Mouse (Mus musculus): ENCODE results near the gene Ulk4.
"Not testable (repeated sequence)": the region's sequence is repeated elsewhere in the genome, so short reads cannot be mapped to it uniquely, and the experiment has no call there.

The Ulk4 gene

GRCm38 (mm10) chr9:121064606-121065355, 212.2 kb downstream of the Ulk4 start:
- no peak for DNase-seq (ENCODE audit: low read depth, low spot score)

- no peak for DNase-seq (ENCODE audit: low read depth, low spot score)
These were observed 214.3 kb downstream of the Ulk4 start for GRCm38 (mm10) chr9:121062671-121063070.

GRCm38 (mm10) chr9:121061820-121062623, 215.0 kb downstream of the Ulk4 start:
- DNase-seq (ENCODE audit: low read depth, low spot score): no peak

GRCm38 (mm10) chr9:121060331-121060730, 216.7 kb downstream of the Ulk4 start:
- DNase-seq (ENCODE audit: low read depth, low spot score): no peak

- DNase-seq (ENCODE audit: low read depth, low spot score): no peak
These were observed 217.7 kb downstream of the Ulk4 start for GRCm38 (mm10) chr9:121059286-121059685.

GRCm38 (mm10) chr9:121058538-121058937, 218.5 kb downstream of the Ulk4 start:
- DNase-seq (ENCODE audit: low read depth, low spot score): no peak

- DNase-seq (ENCODE audit: low read depth, low spot score): no peak
These were observed 218.9 kb downstream of the Ulk4 start for GRCm38 (mm10) chr9:121058116-121058515.

- no peak for DNase-seq (ENCODE audit: low read depth, low spot score)
These were observed 219.6 kb downstream of the Ulk4 start for GRCm38 (mm10) chr9:121057401-121057800.

GRCm38 (mm10) chr9:121056526-121056925, 220.5 kb downstream of the Ulk4 start:
- DNase-seq (ENCODE audit: low read depth, low spot score): no peak

- no peak for DNase-seq (ENCODE audit: low read depth, low spot score)
These were observed 221.0 kb downstream of the Ulk4 start for GRCm38 (mm10) chr9:121056036-121056435.

- DNase-seq (ENCODE audit: low read depth, low spot score): not testable (repeated sequence)
These were observed 231.3 kb downstream of the Ulk4 start for GRCm38 (mm10) chr9:121045657-121046056.

GRCm38 (mm10) chr9:121044471-121045206, 232.4 kb downstream of the Ulk4 start:
- DNase-seq (ENCODE audit: low read depth, low spot score): no peak

GRCm38 (mm10) chr9:121043021-121043420, 234.0 kb downstream of the Ulk4 start:
- no peak for DNase-seq (ENCODE audit: low read depth, low spot score)

GRCm38 (mm10) chr9:121038396-121038795, 238.6 kb downstream of the Ulk4 start:
- no peak for DNase-seq (ENCODE audit: low read depth, low spot score)

- DNase-seq (ENCODE audit: low read depth, low spot score): no peak
These were observed 239.0 kb downstream of the Ulk4 start for GRCm38 (mm10) chr9:121037975-121038374.

- DNase-seq (ENCODE audit: low read depth, low spot score): no peak
These were observed 241.7 kb downstream of the Ulk4 start for GRCm38 (mm10) chr9:121035296-121035695.

GRCm38 (mm10) chr9:121033596-121033995, 243.4 kb downstream of the Ulk4 start:
- DNase-seq (ENCODE audit: low read depth, low spot score): no peak

- DNase-seq (ENCODE audit: low read depth, low spot score): no peak
These were observed 244.6 kb downstream of the Ulk4 start for GRCm38 (mm10) chr9:121032322-121032964.

GRCm38 (mm10) chr9:121030949-121031348, 246.0 kb downstream of the Ulk4 start:
- no peak for DNase-seq (ENCODE audit: low read depth, low spot score)

- DNase-seq (ENCODE audit: low read depth, low spot score): no peak
These were observed 247.2 kb downstream of the Ulk4 start for GRCm38 (mm10) chr9:121029786-121030185.

- no peak for DNase-seq (ENCODE audit: low read depth, low spot score)
These were observed 253.3 kb downstream of the Ulk4 start for GRCm38 (mm10) chr9:121023526-121024264.
